Mouse (Mus musculus): Measurements from ENCODE around the gene Zfp618.

Gene Zfp618

GRCm38 (mm10) chr4:63031240-63031639 is 65.9 kb downstream of the Zfp618 start:
- no peak for DNase-seq (ENCODE audit: low spot score in 2 of 2)

- DNase-seq (ENCODE audit: low spot score in 2 of 2), result no peak
Measured at GRCm38 (mm10) chr4:63032581-63033006, 67.2 kb downstream of the Zfp618 start.

- peak in 1 of 2 experiments; percentile 3 for DNase-seq (ENCODE audit: low spot score in 2 of 2)
Measured at GRCm38 (mm10) chr4:63033724-63034123, 68.4 kb downstream of the Zfp618 start.

- DNase-seq (ENCODE audit: low spot score in 2 of 2), result peak in 1 of 2 experiments; percentile 1
Measured at GRCm38 (mm10) chr4:63035991-63036390, 70.6 kb downstream of the Zfp618 start.

GRCm38 (mm10) chr4:63036790-63037189 is 71.4 kb downstream of the Zfp618 start:
- DNase-seq (ENCODE audit: low spot score in 2 of 2), result no peak

- DNase-seq (ENCODE audit: low spot score in 2 of 2), result no peak
Measured at GRCm38 (mm10) chr4:63037555-63037954, 72.2 kb downstream of the Zfp618 start.

- DNase-seq (ENCODE audit: low spot score in 2 of 2), result peak in 1 of 2 experiments; percentile 2
Measured at GRCm38 (mm10) chr4:63038265-63038664, 72.9 kb downstream of the Zfp618 start.

GRCm38 (mm10) chr4:63038937-63039336 is 73.6 kb downstream of the Zfp618 start:
- peak in 1 of 2 experiments; percentile 4 for DNase-seq (ENCODE audit: low spot score in 2 of 2)

GRCm38 (mm10) chr4:63048606-63049005 is 83.2 kb downstream of the Zfp618 start:
- DNase-seq (ENCODE audit: low spot score in 2 of 2), result no peak

GRCm38 (mm10) chr4:63049596-63050318 is 84.4 kb downstream of the Zfp618 start:
- DNase-seq (ENCODE audit: low spot score in 2 of 2), result no peak

- no peak for DNase-seq (ENCODE audit: low spot score in 2 of 2)
Measured at GRCm38 (mm10) chr4:63050319-63050676, 84.9 kb downstream of the Zfp618 start.

GRCm38 (mm10) chr4:63050949-63051348 is 85.6 kb downstream of the Zfp618 start:
- DNase-seq (ENCODE audit: low spot score in 2 of 2), result no peak

- no peak for DNase-seq (ENCODE audit: low spot score in 2 of 2)
Measured at GRCm38 (mm10) chr4:63051940-63052661, 86.7 kb downstream of the Zfp618 start.

- DNase-seq (ENCODE audit: low spot score in 2 of 2), result no peak
Measured at GRCm38 (mm10) chr4:63052662-63053033, 87.3 kb downstream of the Zfp618 start.

- no peak for DNase-seq (ENCODE audit: low spot score in 2 of 2)
Measured at GRCm38 (mm10) chr4:63055216-63055745, 89.9 kb downstream of the Zfp618 start.

GRCm38 (mm10) chr4:63056641-63057415 is 91.5 kb downstream of the Zfp618 start:
- DNase-seq (ENCODE audit: low spot score in 2 of 2), result no peak

GRCm38 (mm10) chr4:63057581-63057980 is 92.2 kb downstream of the Zfp618 start:
- DNase-seq (ENCODE audit: low spot score in 2 of 2), result no peak

- DNase-seq (ENCODE audit: low spot score in 2 of 2), result no peak
Measured at GRCm38 (mm10) chr4:63058686-63059085, 93.3 kb downstream of the Zfp618 start.

- DNase-seq (ENCODE audit: low spot score in 2 of 2), result no peak
Measured at GRCm38 (mm10) chr4:63060358-63060757, 95.0 kb downstream of the Zfp618 start.

- no peak for DNase-seq (ENCODE audit: low spot score in 2 of 2)
Measured at GRCm38 (mm10) chr4:63061411-63061810, 96.0 kb downstream of the Zfp618 start.

- DNase-seq (ENCODE audit: low spot score in 2 of 2), result no peak
Measured at GRCm38 (mm10) chr4:63063360-63063759, 98.0 kb downstream of the Zfp618 start.

GRCm38 (mm10) chr4:63064911-63065310 is 99.5 kb downstream of the Zfp618 start:
- no peak for DNase-seq (ENCODE audit: low spot score in 2 of 2)
